Mouse (Mus musculus) ES-CJ7 (cell line): Measurements from ENCODE around the gene Itsn2.
"Not testable (repeated sequence)": the region's sequence is repeated elsewhere in the genome, so short reads cannot be mapped to it uniquely, and the experiment has no call there.

ENCODE experiments used
- DNase-seq: peaks from one replicate; pipeline ENCODE4 v3.0.0; 2011; ENCODE audit warnings: low read depth, low spot score

The Itsn2 gene

DNA sequence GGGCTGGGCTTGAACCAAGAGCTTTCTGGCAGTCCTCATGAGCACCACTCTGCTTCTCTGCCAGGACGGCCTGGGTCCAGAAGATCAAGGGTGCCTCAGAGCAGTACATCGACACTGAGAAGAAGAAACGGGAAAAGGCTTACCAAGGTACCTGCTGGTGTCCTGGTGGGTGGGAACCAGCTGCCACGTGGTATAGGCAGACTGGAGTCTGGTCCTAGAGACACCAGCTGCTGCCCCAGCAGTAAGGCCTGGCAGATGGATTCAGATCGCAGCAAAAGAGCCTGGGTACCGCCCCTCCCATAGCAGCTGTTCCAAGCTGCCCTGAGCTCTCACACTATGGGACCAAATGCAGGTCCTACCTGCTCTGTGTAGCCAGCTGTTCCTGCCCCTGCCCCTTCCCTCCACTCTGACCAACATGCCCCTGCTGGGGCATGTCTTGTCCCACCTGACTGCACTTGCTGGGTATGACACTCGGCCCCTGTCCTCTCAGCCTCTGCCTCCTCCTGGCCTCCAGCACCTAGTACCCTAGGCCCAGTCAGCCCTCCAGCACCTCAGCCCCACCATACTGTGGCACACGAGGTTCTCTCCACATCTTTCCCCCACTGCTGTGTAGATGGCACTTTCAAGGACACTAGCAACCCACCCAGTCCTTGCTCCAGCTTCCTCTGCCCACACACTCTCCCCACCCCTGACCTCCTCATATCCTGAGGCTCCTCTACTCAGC lies 116.6 kb downstream of the Itsn2 start:
- DNase-seq: no peak

GRCm38 (mm10) chr12:4709926-4710325 lies 117.5 kb downstream of the Itsn2 start:
- DNase-seq: no peak

GRCm38 (mm10) chr12:4713361-4713760 lies 120.9 kb downstream of the Itsn2 start:
- no peak for DNase-seq

- DNase-seq: no peak
Observed at GRCm38 (mm10) chr12:4715606-4716005, 123.2 kb downstream of the Itsn2 start.

- DNase-seq: peak; percentile 62
Observed at GRCm38 (mm10) chr12:4717417-4717816, 125.0 kb downstream of the Itsn2 start.

DNA sequence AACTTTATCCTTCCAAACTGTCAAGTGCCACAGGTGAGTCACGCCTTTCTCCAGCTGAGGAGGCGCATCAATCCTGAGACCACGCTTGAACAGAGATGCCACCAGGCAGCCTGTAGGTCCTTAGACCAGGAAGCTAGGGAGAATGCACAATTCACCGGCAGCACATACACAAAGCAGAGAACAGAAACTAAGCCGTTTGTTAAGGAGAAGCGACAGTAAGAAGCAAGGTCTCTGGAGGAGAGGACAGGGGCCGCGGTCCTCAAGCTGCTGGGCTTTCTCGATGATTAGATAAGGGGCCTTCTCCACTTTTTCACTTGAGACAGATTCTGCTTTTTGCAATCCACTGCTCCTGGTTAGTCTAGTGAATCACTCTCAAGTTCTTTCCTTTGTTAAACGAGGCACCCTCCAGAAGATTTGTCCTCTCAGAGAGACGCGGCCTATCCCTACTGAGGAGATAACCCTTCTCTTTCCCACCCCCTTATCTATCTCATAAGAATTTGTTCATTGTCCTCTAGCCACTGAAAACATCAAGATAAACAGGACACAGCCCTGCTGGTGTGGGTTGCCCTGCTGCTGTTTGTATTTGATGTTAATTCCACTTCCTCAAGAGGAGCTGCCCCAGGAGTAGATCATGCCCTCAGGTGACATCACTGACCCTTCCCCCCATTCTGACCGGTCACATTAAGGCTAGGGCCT lies 126.8 kb downstream of the Itsn2 start:
- peak; percentile 17 for DNase-seq

- peak; percentile 91 for DNase-seq
Observed at GRCm38 (mm10) chr12:4719762-4720754, 127.6 kb downstream of the Itsn2 start.

GRCm38 (mm10) chr12:4729165-4729564 lies 136.7 kb downstream of the Itsn2 start:
- DNase-seq: peak; percentile 59

GRCm38 (mm10) chr12:4731629-4732028 lies 139.2 kb downstream of the Itsn2 start:
- DNase-seq: no peak

GRCm38 (mm10) chr12:4732332-4732731 lies 139.9 kb downstream of the Itsn2 start:
- DNase-seq: no peak

DNA sequence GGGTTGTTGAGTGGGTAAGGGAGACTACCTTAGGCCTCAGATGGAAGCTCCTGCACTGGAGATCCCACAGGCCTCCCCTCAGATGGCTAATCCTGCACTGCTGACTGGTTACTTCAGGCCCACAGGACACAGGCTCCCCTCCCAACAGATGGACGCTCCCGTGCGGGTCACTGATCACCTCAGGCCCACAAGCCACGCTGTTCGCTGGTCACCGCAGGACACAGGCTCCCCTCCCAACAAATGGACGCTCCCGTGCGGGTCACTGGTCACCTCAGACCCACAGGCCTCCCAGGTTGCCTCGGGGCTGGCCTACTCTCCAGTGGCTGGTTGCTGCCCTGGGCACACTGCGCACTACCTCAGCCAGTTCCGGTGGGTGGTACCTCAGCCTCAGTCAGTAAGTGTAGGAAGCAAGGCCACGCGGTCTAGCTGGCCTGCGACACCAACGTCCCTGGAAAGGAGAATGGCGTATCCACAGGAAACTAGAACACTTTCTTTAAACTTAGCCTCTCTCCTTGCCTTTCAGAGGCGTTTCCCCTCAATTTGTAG lies 145.7 kb downstream of the Itsn2 start, which contains the start of gene Fam228a:
TSS of gene Fam228a (minus strand) at position 400 of the 546 bp plus-strand sequence.
- no peak for DNase-seq

- no peak for DNase-seq
Observed at GRCm38 (mm10) chr12:4740823-4741222, 148.4 kb downstream of the Itsn2 start.

DNA sequence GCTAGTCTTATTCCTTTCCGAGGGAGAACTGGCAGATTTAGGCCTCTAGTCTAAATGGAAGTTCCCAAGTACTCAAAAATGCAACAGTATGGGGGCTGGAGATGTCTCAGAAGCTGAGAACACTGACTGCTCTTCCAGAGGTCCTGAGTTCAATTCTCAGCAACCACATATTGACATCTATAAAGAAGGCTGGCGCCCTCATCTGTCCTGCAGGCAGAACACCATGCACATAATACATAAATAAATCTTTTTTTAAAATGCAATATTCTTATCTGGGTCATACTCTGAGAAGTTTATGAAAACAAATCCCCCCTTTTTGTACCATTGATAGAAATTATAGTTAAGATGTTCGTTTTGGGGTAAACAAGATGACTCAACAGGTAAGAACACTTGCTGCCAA lies 149.7 kb downstream of the Itsn2 start:
- no peak for DNase-seq

- DNase-seq: no peak
Observed at GRCm38 (mm10) chr12:4744486-4744885, 152.0 kb downstream of the Itsn2 start.

- DNase-seq: not testable (repeated sequence)
Observed at GRCm38 (mm10) chr12:4754451-4754850, 162.0 kb downstream of the Itsn2 start.

- DNase-seq: no peak
Observed at GRCm38 (mm10) chr12:4757060-4757459, 164.6 kb downstream of the Itsn2 start.
